Mouse (Mus musculus): ENCODE data around the gene Mks1.

The Mks1 gene

DNA sequence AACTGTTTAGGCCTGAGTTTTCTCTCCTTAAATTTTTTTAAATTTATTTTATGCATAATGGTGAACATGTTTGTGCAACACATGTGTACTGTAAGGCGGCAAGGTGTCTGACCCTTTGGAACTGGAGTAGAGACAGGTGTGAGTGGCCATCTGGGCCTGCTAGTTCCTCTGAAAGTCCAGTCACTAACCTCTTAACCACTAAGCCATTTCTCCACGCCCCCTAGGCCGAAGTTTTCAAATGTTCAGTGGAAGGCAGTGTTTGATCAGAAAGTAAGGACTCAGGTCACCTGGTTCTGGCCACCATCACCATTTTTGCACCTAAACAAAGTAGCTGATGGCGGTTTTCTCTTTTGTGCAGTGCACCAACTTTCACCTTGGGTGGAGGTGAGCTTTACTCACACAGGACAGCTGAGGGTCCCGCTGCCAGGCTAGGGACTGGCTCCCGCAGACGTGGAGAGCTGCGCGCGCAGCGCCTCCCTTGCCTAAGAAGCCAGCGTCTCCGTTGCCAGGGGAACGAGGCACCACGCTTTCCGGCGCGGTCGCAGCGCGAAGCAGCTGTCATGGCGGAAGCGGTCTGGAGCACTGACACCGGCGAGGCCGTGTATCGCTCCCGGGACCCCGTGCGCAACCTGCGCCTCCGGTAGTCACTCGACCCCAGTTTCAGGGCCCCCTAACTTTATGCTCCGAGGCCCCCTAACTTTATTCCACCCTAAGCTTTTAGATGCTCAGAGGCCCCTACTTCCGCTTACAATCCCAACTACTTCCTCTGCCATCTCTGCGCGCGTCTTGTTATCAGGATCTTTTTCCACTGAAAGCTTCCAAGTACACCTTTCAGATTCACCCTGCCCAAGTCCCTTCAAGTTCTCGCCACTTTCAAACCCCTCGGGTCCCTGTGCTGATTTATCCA, at the start of gene Mks1:
Gene Mks1, plus strand, starts transcription at position 526 of the 907 bp plus-strand sequence.
- DNase-seq, result peak; percentile 91

DNA sequence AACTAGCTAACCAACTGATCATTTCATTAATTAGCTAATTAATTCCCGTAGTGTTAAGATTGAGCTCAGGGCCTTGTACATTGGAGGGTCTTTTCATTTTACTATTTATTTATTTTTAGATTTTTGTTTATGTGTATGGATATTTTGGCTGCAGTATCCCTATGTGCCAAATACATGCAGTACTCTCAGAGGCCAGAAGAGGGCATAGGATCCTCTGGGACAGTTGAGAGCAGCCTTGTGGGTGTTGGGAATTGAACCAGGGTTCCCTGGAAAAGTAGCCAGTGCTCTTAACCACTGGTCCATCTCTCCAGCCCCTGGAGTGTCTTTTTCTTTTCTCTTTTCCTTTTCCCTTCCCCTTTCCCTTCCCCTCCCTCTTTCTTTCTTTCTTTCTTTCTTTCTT, 47.6 kb upstream of the Mks1 start:
- DNase-seq, result peak; percentile 45

DNA sequence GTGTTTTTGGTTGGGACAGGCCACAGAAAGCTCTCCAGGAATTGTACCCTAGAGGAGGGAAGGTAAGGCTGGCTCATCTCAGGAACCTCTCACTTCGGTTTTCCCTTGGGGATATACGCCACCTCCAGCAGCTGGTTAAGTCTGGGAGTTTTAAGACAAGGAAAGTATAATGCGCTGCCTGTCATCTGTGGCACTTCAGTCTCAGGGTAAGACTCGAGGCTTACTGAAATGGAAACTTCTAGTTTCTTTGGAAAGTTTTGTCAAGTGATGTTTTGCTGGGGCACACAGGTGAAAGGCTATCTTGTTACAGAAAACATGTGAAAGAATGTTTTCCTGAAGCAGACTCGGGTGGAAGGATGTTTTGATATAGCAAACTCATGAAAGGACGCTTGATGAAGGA, 45.6 kb upstream of the Mks1 start:
- DNase-seq, result no peak

DNA sequence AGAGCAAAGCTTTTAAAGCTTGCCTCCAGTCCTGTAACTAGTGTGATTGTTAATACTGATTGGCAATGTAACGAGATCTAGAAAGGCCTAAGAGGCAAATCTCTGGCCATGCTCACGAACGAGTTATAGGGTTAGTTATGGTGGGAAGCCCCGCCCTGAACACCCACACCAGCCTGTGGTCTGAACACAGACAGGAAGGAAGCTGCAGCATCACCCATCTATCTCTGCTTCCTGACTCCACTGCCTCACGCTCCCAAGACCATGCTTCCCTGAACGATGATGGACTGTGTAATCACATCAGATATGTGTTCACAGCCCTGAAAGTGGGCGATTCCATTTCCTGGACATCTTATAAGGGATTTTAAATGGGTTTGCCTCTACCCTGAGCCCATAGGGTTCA, 44.8 kb upstream of the Mks1 start:
- peak; percentile 9 for DNase-seq

DNA sequence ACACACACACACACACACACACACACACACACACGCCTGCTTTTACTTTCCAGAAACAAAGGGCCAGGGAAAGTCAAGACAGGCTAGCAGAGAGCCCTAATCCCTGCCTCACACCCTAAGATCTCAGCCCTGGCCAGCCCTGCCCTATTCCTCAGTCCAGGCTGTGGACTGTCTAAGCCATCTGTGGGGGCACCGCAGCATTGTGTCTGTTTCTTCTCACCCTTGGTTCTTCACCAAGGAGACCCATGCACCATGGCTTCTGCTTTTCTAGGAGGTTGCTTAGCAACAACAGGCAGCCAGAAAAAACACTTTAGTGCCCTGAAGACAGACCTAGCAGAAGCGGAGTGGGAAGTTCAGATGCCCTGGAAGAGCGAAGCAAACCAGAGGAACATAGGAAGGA, 41.6 kb upstream of the Mks1 start:
- DNase-seq, result no peak

DNA sequence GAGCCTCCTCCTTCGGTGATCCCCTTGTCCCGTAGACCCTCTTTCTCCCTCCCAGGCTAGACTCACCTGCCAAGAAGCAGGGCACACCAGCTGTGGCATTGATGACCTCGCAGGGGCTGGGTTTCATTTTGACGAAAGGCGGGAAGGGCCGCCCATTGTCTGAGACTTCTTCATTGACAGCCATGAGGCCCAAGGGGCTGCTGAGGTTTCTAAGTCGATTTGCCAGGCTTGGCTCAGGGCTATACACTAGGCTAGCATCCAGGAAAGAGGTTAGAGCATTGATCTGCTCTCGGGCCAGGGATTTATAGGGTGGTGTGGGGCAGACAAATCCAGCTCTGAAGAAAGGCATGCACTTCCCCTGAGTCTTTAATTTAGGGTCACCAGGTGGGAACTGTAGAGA, 38.2 kb upstream of the Mks1 start:
- DNase-seq, result no peak

DNA sequence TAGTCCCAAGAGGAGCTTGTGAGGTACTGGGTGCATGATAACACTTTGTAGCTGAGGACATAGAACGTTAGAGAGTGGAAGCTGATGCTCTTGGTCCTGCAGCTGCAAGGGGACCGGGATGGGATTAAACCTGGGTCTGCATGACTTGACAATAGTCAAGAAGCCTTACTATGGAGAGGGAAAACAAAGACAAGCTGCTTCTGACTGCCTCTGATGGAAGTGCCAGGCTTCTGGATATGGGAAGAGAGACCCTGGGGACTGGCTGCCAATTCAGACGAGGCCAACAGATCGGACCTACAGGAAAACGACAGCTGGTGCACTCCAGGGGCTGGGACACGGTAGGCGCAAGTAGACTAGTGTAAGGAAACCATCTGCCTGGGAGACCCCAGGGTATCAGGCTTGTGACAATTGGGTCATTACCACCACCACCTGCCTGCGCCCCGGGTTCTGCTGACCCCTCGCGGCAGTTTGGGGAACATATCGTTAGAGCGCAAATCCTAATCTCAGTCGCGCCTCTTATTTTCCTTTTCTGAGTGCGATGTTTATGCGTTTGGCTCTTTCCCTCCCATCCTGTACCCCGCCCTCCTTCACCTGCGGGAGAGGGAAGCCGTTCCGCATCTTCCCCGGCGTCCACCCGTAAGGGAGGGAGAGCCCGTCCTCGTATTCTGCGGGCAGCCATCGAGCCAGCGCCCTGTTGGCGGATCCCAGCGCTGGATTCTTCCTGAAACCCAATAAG, 36.1 kb upstream of the Mks1 start:
- peak; percentile 50 for DNase-seq

DNA sequence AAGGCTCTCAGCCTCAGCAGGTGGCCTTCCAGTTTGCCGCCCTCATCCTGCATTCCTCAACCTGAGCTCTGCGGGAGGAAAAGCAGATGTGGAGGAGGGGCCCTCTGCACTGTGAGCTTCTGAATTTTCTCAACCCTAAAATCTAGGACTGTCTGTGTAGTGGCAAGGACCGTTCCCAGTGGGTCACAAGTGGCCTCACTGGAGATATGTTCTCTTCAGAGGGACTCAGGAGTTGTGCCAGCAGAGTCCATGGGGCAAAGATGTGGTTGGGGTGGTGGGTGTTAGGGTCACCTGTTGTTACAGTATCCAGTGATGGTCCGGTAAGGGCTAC, 35.6 kb upstream of the Mks1 start:
- no peak for DNase-seq

DNA sequence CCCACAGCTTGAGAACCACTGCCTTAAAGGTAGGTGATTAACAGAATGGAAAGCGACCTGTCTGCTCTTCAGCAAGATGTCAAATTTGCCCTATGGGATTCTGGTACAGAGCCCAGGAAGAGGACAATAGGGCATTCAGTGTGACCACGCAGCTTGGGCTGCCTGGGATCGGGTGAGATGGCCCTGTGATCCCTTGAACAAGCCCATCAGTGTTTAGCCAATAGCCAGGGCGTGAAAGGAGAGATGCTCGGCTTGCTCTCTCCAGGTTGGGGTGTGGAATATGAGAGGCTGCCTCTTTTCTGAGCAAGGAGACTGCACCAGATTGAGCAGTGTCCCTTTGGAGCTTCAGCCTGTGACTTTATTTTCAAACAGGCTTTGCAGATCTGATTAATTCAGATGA, 31.5 kb upstream of the Mks1 start:
- DNase-seq, result no peak

DNA sequence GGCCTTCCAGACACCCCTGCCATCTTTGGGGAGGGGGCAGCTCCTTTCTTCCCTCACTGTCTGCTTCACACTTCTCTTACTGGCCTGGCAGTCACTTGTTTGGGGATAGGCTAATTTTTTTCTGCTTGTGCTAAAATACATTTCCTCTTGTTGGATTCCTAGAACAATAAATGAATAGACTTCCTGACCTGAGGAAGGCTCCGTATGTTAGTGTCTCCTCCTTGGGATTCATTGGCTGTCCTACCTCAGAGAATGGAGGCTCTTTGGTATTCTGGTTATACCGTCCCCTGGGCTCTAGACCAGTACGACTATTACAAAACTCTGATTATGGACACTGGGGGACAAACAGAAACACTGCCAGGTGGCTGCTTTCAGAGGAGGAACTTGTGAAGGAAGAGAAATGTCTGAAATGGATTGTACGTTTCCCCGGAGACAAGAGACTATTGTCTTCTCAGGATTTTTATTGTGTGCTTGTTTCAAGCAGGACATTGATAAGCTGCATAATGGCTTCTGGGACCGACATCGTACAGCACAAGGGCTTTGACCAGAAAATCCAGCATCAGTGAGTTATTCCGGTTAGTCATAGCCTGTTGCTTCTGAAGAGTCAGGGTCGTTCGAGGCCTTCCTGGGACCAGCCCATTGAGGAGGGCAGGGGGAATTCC, 24.6 kb upstream of the Mks1 start, which contains the start of gene Lpo:
Gene Lpo, minus strand, starts transcription at position 51 of the 662 bp plus-strand sequence.
- no peak for DNase-seq

DNA sequence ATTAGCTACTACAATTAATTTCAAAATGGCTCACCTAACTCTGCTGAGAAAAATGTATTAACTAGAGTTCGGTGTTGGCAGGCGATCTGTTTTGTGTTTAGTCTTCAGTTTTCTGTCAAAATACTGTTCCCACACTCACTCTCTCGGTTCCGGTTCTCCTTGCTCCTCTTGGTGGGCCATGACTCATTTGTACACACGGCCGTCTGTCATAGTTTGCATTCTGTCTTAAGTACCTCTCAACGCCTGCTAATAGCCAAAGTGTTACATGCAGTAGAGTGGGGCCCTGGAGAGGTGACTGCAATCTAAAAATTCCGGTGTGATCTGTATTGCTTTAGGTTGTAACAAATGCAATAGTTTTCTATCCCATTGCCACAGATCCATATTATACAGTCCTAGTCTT, 12.3 kb upstream of the Mks1 start:
- DNase-seq, result no peak

DNA sequence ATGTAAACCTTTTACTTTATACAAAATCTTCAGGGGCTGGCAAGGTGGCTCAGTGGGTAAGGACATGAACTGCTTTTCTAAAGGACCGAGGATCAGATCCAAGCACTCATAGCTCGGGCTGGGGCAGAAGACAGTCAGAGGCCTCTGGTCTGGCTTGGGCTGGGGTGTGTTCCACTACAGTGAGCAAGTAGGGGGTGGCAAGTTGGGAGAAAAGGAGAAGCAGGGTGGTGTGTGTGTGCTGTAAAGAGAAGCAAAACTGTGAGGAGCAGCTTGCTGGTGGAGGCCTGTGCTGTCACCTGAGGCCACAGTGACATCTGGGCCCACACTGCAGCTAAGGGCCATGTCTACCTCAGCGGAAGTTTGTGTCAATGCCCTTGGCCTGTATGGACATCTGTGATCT, 11.6 kb upstream of the Mks1 start:
- no peak for DNase-seq

DNA sequence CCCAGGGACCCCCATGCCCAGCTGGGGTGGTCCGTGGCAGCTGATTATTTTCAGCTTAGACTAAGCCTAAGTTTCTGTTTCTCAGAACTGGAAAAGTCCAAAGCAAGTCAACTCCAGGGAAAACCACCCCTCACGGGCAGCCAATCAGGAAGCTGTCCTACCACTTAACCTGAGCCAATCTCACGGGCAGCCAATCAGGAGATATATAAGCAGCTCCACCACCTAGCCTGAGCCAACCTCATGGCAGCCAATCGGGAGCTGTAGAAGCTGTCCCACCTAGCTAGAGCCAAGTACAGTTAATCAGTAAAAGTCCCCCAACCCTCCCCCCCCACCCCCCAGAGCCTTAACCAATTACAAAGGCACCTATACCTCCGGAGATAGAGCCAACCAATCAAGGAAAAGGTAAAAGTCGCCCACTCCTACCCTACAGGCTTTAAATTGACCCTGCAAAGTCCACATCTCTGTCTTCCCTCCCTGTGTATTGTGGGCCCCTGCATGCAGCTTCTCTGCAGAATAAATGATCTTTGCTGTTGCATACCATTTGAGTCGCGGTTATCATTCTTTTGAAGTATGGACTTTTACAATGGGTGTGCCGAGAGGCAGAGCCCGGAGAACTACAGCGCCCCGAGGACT, 5.9 kb upstream of the Mks1 start:
- DNase-seq, result no peak

DNA sequence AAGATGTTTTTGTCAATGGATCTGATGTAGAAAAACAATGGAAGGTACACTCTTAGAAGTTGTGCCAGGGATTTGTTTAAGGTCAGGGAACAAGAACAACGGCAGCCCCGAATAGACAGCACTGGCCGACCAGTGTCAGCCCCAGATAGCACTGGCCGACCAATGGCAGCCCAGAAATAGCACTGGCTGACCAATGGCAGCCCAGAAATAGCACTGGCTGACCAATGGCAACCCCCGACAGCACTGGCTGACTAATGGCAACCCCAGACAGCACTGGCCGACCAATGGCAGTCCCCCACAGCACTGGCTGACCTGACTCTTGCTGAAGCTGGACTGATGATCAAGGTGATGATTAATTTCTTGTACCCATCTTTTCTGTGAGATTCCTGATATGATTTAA, 5.1 kb upstream of the Mks1 start:
- DNase-seq, result no peak

DNA sequence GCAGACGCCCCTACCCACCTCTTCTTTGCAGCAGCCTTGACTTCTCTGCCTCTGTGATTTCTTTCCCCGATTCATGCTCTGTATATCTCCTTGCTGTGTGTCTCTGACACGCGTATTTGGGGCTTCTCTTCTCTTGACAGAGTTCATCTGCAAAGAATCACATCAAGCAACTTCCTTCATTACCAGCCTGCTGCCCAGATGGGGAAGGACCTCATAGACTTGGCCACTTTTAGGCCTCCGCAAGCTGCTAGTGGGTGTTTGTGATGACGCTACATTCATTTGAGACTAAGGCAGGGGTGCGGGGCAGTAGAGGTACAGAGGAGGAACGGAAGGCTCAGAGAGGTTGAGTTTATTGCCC, 561 bp downstream of the Mks1 start:
- no peak for DNase-seq

DNA sequence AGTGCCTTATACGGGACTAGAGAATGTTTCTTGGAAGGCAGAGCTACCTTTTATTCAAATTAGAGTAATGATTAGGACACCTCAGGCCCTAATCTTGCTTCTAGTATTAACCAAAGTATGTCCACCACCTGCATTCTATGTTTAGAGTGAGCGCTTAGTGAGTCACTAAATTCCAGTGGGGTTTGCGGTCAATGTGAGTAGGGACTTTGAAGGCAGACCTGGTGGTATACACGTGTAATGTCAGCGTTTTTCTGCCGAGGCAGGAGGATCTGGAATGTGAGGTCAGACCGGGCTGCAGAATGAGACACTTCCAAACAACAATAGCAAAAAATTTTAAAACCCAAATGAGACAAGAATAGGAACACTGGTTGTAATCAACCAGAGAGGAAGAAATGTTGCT, 1.5 kb downstream of the Mks1 start:
- DNase-seq, result no peak

DNA sequence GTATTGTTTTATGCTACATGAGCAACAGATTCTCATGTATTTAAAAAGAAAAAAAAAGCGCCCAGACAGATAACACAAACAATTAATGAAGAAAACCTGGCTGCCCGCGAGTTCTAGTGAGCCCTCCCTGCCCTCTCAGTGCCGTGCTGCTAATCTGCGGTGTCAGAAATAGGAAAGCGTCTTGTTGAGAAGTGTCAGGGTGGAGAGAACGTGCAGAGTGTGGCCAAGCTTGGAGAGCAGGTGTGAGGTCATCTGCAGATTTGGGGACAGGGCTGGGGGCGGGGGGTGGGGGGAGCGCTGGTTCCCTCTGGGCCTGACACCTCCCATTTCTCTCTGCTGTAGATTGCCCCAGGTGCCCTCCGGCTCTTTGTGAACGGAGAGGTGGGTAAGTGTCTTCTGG, 6.3 kb downstream of the Mks1 start:
- no peak for DNase-seq

DNA sequence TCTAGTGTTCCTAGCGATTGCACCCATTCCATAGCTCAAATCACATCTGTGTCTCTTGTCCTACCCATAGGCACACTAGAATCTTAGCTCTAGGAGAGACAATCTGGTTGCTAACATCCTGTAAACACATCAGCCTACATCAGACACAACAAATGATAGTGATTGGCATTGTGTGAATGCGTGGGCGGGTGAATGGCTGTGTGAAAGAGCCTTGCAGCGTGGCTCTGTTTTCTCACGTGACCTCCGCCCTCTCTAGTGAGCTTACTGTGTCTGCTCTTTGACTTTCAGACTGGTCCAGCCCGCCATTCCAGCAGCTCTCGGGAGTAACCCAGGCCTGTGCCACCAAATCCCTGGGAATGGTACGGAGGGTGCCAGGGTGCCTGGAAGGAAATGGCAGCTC, 7.4 kb downstream of the Mks1 start:
- DNase-seq, result no peak

DNA sequence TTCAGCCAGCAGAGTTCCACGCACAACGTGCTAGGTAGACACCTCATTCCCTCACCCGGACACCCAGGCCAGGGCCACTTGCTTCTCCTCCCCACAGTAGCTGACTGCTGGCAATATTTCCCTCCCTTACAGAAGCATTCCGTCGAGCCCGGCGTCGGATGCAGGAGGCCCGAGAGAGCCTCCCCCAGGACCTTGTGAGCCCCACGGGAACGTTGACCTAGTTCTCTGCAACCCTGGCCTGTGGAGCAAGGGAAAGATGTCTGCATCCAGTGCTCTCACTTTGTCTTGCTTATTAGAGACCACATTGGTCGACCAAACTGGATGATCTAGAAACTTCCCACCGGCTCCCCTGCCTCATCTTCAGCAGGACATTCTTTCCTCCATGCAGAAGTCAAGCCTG, 9.8 kb downstream of the Mks1 start:
- DNase-seq, result no peak

DNA sequence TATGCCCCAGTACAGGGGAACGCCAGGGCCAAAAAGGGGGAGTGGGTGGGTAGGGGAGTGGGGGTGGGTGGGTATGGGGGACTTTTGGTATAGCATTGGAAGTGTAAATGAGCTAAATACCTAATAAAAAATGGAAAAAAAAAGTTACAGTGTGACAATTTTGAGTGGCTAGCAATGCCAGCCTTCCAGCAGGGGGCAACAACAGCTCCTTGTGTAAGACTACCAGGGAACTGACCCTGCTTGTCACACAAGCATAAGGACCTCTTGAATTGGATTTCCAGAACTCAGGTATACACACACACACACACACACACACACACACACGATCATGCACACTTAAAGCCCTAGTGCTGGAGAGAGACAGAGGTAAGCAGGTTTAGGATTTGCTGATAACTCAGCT, 13.9 kb downstream of the Mks1 start:
- peak; percentile 19 for DNase-seq

DNA sequence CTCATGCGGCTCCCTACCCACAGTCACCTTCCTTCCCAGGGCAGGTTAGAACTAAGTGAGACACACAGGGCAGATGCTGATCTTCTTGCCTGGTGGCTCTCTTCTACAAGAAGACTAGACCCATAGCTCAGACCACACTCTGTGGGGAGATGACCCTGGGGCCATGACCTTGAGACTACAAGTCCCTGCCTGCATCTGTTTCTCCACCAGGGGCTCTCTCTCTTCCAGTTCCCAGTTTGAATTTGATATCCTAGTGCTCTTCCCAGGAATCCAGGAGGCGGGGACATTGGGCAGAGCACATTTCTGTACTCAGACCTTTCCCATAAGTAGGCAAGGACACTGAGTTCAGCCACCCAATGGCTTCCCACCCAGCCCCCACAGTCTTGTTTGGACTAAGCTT, 17.1 kb downstream of the Mks1 start:
- no peak for DNase-seq

DNA sequence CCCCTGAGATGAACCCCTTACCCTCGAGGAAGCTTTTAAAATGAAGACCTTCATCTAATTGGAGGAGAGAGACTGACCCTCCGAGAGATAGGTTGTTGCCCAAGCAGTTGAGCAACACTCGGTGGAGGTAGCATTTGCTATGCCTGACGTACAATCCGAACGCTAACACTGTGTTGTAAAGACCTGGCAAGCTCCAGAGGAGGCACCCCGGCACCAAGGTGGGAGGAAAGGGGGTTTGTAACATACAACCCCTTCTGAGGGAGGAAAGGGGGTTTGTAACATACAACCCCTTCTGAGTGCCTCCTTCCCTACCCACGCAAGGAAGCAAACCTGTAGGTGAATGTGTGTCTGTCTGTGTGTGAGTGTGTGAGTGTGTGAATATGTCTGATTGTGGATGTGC, 18.8 kb downstream of the Mks1 start:
- no peak for DNase-seq

DNA sequence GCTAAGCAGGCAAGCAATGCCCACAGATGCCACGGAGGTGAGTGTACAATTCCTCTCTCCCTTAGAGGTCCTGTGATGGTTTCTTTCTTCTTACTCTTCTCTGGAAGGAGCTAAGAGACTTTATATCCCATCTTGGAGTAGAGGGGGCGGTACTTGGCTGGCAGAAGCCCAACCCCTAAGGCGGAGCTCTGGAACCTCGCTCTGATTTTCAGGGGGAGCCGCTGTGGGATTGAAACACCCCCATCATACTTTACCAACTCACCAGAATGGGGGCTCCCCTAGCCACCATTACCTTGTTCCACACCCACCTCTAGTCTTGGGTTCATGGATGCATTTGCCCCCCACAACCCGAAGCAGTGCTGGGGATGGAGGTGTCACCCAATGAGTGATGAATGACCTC, 22.4 kb downstream of the Mks1 start, which contains the start of gene Epx:
Gene Epx, minus strand, starts transcription at position 101 of the 400 bp plus-strand sequence.
- no peak for DNase-seq
